Mouse (Mus musculus): ENCODE data around the gene Slc15a1.

- TF ChIP-seq CTCF (IDR thresholded peaks at IDR 0.05; ENCODE audit: low read depth) (no peak), EP300 (IDR thresholded peaks at IDR 0.05; ENCODE audit: low read depth) (no peak)
Observed at GRCm38 (mm10) chr14:121545551-121546331, 40.7 kb upstream of the Slc15a1 start.
